Mouse (Mus musculus) cerebellum, postnatal 10 days (tissue): ENCODE measurements around the gene Brd2.

ENCODE experiments used
- DNase-seq, 2 experiments: peaks; one replicate each; pipeline ENCODE4 v3.0.0; 2021; ENCODE audit warnings: mixed read lengths in 2 of 2

The Brd2 gene

GRCm38 (mm10) chr17:34131911-34132310 is 9.5 kb upstream of the Brd2 start:
- DNase-seq: no peak

- DNase-seq: peak in 1 of 2 experiments; percentile 3
Measured at GRCm38 (mm10) chr17:34130073-34130947, 7.9 kb upstream of the Brd2 start.

GRCm38 (mm10) chr17:34128944-34129791 is 6.7 kb upstream of the Brd2 start:
- DNase-seq: no peak

GRCm38 (mm10) chr17:34128264-34128937 is 6.0 kb upstream of the Brd2 start:
- DNase-seq: peak in 1 of 2 experiments; percentile 36

GRCm38 (mm10) chr17:34127475-34127874 is 5.0 kb upstream of the Brd2 start:
- peak; percentile 55 to 59 for DNase-seq

GRCm38 (mm10) chr17:34126826-34127420 is 4.5 kb upstream of the Brd2 start:
- no peak for DNase-seq

GRCm38 (mm10) chr17:34124649-34125048 is 2.2 kb upstream of the Brd2 start:
- no peak for DNase-seq

GRCm38 (mm10) chr17:34123518-34123917 is 1.1 kb upstream of the Brd2 start:
- DNase-seq: peak in 1 of 2 experiments; percentile 28

- no peak for DNase-seq
Measured at GRCm38 (mm10) chr17:34123111-34123510, 677 bp upstream of the Brd2 start.

- DNase-seq: peak; percentile 87 to 91
Measured at GRCm38 (mm10) chr17:34121879-34122187, 601 bp downstream of the Brd2 start.

GRCm38 (mm10) chr17:34121172-34121878 is 1.1 kb downstream of the Brd2 start:
- DNase-seq: peak; percentile 85 to 89

- DNase-seq: peak; percentile 89 to 91
Measured at GRCm38 (mm10) chr17:34120814-34121171, 1.6 kb downstream of the Brd2 start.

- DNase-seq: peak; percentile 97 to 98
Measured at GRCm38 (mm10) chr17:34120180-34120723, 2.2 kb downstream of the Brd2 start.

- DNase-seq: peak; percentile 99 to 100
Measured at GRCm38 (mm10) chr17:34119249-34120179, 2.9 kb downstream of the Brd2 start, which contains the start of gene H2-DMa. H2-DMa (plus strand) TSS chr17:34119541.

GRCm38 (mm10) chr17:34118873-34119248 is 3.6 kb downstream of the Brd2 start:
- no peak for DNase-seq

- peak; percentile 86 to 90 for DNase-seq
Measured at GRCm38 (mm10) chr17:34118113-34118872, 4.1 kb downstream of the Brd2 start.

- no peak for DNase-seq
Measured at GRCm38 (mm10) chr17:34117421-34118112, 4.9 kb downstream of the Brd2 start.

- peak in 1 of 2 experiments; percentile 46 for DNase-seq
Measured at GRCm38 (mm10) chr17:34116736-34117370, 5.6 kb downstream of the Brd2 start.

GRCm38 (mm10) chr17:34114114-34114513 is 8.3 kb downstream of the Brd2 start:
- no peak for DNase-seq
